Mouse (Mus musculus): ENCODE measurements at regions not wholly inside any gene's neighbourhood (a gene's known extent, or its start where the extent isn't known, plus 50 kb on each side); places are given as distances from the start of the nearest gene placed in this dataset.

DNA sequence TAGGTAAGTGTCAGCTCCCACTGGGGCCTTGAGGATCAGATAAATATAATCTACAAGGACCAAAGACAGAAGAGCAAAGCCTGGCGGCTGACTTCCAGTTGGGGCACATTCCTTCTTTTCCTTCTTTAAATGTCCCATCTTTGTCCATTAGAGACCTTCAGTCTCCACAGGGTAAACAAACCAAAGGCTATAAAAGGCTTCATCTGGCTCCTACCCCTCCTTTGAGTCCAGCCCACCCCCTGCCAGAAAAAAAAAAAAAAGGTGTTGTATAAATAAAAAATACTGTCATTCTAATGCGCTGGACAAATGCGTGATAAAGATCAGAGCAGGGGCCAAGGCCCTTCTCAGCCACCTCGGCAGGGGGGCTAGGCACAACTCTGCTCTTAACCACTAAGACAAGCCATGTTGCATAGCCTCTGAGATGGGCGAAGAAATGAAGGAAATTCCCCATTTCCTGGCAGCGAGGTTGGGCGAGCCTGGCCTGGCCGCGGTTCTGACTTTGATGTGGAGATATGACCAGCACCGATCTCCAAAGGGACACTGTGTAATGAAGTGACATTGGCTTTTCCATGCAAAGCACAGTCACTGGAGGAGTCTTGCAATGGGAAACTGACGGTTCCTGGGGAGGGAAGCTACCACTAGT is 492.0 kb downstream of the Med13l start:
- 66% methylated on average over 11 of the region's 11 CpGs for WGBS
- Histone ChIP-seq H3K9me3 (no peaks in the 10 kb centered on the region), H3K36me3 (no peaks in the 10 kb centered on the region), H3K4me3 (no peak overlapping the region), H3K4me2 (no peak overlapping the region), H3K27ac (replicated peaks) (no peak overlapping the region), H3K4me1 (replicated peaks) (peaks cover 7% of the 10 kb centered on the region), H3K27me3 (no peaks in the 10 kb centered on the region), H3K9ac (no peak overlapping the region)
- ATAC-seq (ENCODE audit: low FRiP score, low read depth): no peak

DNA sequence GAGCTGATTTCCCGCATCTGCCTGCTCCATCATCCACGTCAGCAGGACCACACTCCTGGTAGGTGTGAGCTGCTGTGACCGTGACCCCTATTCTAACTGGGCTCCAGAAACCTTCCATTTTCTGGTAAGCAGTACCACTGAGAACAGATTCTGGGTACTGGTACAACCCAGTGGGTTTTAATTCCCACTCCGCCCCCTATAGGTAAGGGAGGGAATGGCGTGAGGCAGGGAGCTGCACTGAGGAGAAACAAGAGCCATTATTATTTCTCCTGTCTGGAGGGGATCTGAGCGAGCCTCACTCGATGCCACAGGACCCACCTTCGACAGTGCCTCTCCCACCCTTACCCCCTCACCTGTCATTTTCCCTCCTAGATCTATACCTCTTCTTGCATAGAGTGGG is 493.3 kb downstream of the Med13l start:
- no peak for ATAC-seq (ENCODE audit: low FRiP score, low read depth)
- Histone ChIP-seq H3K4me3 (no peak overlapping the region), H3K27ac (replicated peaks) (no peak overlapping the region), H3K9ac (no peak overlapping the region), H3K4me2 (no peak overlapping the region), H3K4me1 (replicated peaks) (peaks cover 7% of the 10 kb centered on the region), H3K36me3 (no peaks in the 10 kb centered on the region), H3K27me3 (peaks cover 4% of the 10 kb centered on the region; the same call in 1 of the 2 replicates), H3K9me3 (no peaks in the 10 kb centered on the region)
- WGBS: 86% methylated on average over 8 of the region's 8 CpGs

DNA sequence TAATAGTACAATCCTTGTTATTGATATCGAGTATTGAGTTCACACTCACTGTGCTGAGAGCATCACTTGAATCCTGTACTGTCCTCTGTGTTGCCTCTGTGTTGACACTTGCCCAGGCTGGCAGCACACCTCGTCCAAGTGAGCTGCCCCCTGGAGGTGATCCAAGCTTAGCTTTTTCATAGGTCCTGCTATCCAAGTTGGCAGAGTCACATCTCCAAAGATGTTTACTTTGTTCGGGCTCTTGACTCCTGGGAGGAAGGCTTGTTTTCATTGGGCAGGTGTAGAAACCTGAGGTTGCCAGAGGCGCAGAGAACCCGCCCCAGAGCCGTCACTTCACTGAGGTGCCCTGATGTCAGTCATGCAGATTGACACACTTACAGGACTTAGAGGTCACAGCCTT is 493.9 kb downstream of the Med13l start:
- Histone ChIP-seq H3K27ac (replicated peaks) (no peak overlapping the region), H3K4me2 (no peak overlapping the region), H3K4me1 (replicated peaks) (peaks cover 7% of the 10 kb centered on the region), H3K9me3 (no peaks in the 10 kb centered on the region), H3K9ac (no peak overlapping the region), H3K27me3 (peaks cover 4% of the 10 kb centered on the region; the same call in 1 of the 2 replicates), H3K4me3 (no peak overlapping the region), H3K36me3 (no peaks in the 10 kb centered on the region)
- WGBS: 58% methylated on average over 6 of the region's 6 CpGs
- ATAC-seq (ENCODE audit: low FRiP score, low read depth): no peak

DNA sequence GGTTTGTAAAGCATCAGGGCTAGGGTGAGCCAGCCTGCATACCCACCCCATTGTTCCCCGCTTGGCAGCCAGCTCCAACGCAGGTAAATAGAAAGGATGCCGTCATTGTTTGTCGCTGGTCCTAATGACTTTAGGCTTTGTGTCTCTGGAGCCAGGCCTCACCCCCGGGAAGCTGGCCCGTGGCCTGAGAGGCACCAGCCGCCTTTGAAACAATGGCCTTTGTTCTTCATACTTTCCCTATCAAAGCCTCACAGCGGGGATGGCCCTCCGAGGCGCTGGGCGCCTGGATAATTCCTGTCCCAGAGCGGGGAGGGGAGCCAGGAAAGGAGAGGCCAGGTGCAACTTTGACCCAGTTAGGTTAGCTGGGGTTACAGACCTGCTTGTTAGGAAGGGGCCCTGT is 495.0 kb downstream of the Med13l start:
- Histone ChIP-seq H3K9ac (no peak overlapping the region), H3K4me3 (no peak overlapping the region), H3K9me3 (no peaks in the 10 kb centered on the region), H3K4me2 (no peak overlapping the region), H3K27ac (replicated peaks) (no peak overlapping the region), H3K27me3 (peaks cover 4% of the 10 kb centered on the region; the same call in 1 of the 2 replicates), H3K36me3 (no peaks in the 10 kb centered on the region), H3K4me1 (replicated peaks) (peaks cover 7% of the 10 kb centered on the region)
- ATAC-seq (ENCODE audit: low FRiP score, low read depth): no peak
- WGBS: 8% methylated on average over 12 of the region's 12 CpGs

DNA sequence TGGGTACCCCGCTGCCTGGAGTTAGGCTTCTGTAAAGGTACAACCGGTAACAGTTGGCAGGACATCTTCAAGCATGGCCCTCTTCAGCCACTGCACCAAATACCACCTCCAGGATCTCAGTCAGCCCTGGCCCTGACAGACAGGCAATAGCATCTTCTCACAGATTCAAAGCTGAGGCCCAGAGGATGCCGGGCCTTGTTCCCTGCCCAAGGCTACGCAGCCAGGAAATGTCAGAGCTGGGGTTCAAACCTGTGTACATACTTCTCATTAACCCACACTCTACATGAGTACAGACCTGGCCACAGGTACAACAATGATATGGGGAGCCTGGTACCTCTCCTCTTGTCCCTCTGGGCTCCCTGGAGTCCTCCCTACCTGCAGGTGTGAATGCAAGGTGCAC is 497.3 kb downstream of the Med13l start:
- H3K4me2 ChIP-seq: no peak overlapping the region
- peaks cover 7% of the 10 kb centered on the region for H3K4me1 ChIP-seq (replicated peaks)
- no peaks in the 10 kb centered on the region for H3K36me3 ChIP-seq
- no peaks in the 10 kb centered on the region for H3K9me3 ChIP-seq
- H3K9ac ChIP-seq: no peak overlapping the region
- WGBS: 87% methylated on average over 4 of the region's 4 CpGs
- no peak overlapping the region for H3K4me3 ChIP-seq
- no peak overlapping the region for H3K27ac ChIP-seq (replicated peaks)
- peaks cover 4% of the 10 kb centered on the region; the same call in 1 of the 2 replicates for H3K27me3 ChIP-seq
- ATAC-seq (ENCODE audit: low FRiP score, low read depth): no peak

DNA sequence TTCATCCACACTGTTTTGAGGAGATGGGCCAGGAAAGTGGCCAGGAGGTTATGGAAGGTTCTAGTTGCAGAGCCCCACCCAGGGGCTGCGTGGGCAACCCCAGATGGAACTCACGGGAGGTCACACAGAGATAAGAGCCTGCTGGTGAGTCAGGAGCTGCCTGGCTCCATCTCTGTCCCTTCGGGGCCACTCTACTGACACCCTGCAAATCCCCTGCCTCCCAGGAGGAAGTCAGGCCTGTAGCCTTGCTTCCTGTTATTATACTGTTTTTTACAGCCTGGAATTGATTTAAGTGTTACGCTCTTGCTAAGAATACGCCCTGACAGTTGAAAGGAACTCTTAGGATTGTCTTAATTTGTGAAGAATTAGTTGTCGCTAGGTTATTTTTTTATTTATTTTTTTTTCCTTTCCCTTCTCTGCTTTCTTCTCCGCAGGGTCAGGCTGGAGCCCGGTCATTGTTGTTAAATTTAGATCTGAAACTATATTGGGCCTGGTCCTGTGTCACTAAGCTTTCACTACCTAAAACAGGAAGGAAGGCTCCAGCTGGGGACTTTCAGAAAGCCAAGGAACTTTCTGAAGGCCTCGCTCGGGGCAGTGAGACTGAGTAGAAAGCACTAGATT is 497.9 kb downstream of the Med13l start:
- H3K4me1 ChIP-seq (replicated peaks): peaks cover 7% of the 10 kb centered on the region
- H3K36me3 ChIP-seq: no peaks in the 10 kb centered on the region
- 68% methylated on average over 10 of the region's 10 CpGs for WGBS
- H3K9ac ChIP-seq: no peak overlapping the region
- H3K9me3 ChIP-seq: no peaks in the 10 kb centered on the region
- ATAC-seq (ENCODE audit: low FRiP score, low read depth): no peak
- H3K27me3 ChIP-seq: peaks cover 4% of the 10 kb centered on the region; the same call in 1 of the 2 replicates
- no peak overlapping the region for H3K4me3 ChIP-seq
- H3K27ac ChIP-seq (replicated peaks): no peak overlapping the region
- no peak overlapping the region for H3K4me2 ChIP-seq

DNA sequence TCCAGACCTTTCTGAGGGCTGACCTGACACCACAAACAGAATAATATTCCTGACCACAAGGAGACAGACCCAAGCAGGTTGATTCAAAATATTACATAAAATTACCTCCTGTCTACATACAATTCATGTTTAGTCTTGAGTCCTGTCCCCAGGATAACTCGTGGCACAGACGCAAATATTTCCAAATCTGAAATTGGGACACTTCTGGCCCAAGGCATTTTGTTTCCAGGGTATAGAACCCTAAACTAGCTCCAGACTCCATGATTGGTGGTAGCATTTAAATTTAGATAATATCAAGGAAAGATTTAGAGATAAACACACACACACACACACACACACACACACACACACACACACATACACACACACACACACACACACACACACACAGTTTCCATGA is 498.7 kb downstream of the Med13l start:
- Histone ChIP-seq H3K36me3 (no peaks in the 10 kb centered on the region), H3K9me3 (no peaks in the 10 kb centered on the region), H3K27me3 (peaks cover 4% of the 10 kb centered on the region; the same call in 1 of the 2 replicates), H3K4me1 (replicated peaks) (peaks cover 7% of the 10 kb centered on the region), H3K4me2 (no peak overlapping the region), H3K27ac (replicated peaks) (no peak overlapping the region), H3K9ac (no peak overlapping the region), H3K4me3 (no peak overlapping the region)
- ATAC-seq (ENCODE audit: low FRiP score, low read depth): no peak
- WGBS: 94% methylated on average over 2 of the region's 2 CpGs

DNA sequence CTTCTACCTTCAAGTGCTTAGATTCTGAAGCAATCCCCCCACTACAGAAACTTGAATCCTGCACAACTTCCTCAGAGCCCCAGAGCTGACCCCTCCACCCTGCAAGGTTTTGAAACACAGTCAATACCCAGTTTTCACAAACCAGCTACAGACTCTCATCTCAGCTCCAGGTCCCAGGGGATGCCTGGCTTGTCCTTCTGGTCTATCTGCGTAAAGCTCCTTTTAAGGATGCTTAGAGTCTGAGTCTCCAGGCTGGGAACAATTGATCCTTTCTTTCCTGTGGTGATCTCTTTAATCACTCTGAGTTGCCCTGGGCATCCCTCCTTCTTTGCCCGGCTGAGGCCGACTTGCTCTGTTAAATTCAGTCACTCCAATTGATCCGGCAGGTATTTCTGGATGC is 500.4 kb downstream of the Med13l start:
- Histone ChIP-seq H3K4me2 (no peak overlapping the region), H3K4me3 (no peak overlapping the region), H3K9me3 (no peaks in the 10 kb centered on the region), H3K4me1 (replicated peaks) (no peaks in the 10 kb centered on the region), H3K9ac (no peak overlapping the region), H3K27ac (replicated peaks) (no peak overlapping the region), H3K36me3 (no peaks in the 10 kb centered on the region), H3K27me3 (peaks cover 4% of the 10 kb centered on the region; the same call in 1 of the 2 replicates)
- ATAC-seq (ENCODE audit: low FRiP score, low read depth): no peak
- 25% methylated on average over 4 of the region's 4 CpGs for WGBS

DNA sequence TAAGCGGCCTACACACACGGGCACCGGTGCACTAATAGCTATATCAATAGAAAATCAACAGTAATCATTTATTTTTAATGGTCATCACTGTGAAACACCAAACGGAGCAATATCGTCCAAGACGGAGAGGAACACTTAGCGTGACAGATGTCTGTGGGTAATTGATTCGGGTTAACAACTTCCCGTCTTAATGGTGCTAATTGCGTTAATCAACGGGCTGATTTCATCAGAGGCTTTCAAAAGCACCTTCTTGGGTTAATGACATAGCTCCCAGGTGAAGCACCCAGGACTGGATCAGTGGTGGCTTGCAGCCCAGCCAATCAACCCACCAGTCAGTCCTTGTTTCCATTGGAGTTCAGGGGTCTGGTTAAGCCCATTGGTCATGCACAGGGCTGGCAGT is 502.0 kb downstream of the Med13l start:
- Histone ChIP-seq H3K4me3 (no peak overlapping the region), H3K9me3 (no peaks in the 10 kb centered on the region), H3K4me2 (no peak overlapping the region), H3K27ac (replicated peaks) (no peak overlapping the region), H3K27me3 (peaks cover 4% of the 10 kb centered on the region; the same call in 1 of the 2 replicates), H3K36me3 (no peaks in the 10 kb centered on the region), H3K4me1 (replicated peaks) (no peaks in the 10 kb centered on the region), H3K9ac (no peak overlapping the region)
- WGBS: 70% methylated on average over 11 of the region's 11 CpGs
- ATAC-seq (ENCODE audit: low FRiP score, low read depth): no peak

DNA sequence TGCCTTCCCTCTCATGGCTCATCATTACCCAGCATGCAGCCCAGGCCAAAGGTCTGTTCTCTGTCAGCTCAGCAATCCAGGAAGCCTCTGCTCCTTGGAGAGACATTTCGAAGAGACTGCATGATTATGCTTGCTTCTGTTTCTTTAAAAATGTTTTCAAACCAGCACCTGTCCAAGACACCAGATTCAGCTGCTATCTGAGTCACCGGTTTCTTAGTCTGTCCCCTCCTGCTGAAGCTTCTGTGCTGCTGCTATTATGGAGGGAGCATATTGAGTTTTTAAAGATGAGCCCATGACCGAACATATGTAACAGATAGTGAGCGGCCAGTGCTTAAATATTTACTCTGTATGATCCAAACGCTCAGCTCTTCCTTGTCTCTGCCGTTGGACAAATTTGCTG is 506.2 kb downstream of the Med13l start:
- no peak overlapping the region for H3K4me2 ChIP-seq
- no peak for ATAC-seq (ENCODE audit: low FRiP score, low read depth)
- H3K9me3 ChIP-seq: no peaks in the 10 kb centered on the region
- no peaks in the 10 kb centered on the region for H3K27me3 ChIP-seq
- H3K36me3 ChIP-seq: no peaks in the 10 kb centered on the region
- 82% methylated on average over 6 of the region's 6 CpGs for WGBS
- no peaks in the 10 kb centered on the region for H3K4me1 ChIP-seq (replicated peaks)
- H3K4me3 ChIP-seq: no peak overlapping the region
- no peak overlapping the region for H3K27ac ChIP-seq (replicated peaks)
- no peak overlapping the region for H3K9ac ChIP-seq

DNA sequence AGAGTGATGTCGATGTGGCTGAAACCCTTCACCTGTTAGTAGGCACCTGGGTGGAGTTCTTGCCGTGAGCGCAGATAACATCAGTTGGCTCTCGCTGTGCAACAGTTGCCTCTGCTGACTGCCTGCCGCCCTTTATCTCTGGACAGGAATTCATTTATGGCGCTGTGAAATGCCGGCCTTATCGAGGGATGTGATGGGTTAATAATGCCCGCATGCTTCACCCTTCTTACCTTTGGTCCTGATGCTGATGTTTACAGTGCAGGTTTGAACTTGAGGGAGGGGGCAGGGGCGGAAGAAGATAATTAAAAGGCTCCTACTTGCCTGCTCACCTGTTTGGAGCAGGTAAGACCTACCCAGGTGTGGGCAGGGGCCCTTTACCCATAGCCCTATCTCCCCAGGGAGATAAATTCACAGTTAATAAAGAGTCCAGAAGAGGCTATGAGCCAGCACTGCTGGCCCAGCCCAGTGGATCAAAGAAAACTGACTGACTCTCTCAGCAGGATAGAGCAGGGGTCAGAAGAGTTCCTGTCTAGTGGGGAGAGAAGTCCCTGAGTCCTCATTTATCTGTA is 509.4 kb downstream of the Med13l start:
- H3K4me2 ChIP-seq: no peak overlapping the region
- no peaks in the 10 kb centered on the region for H3K27me3 ChIP-seq
- WGBS: 85% methylated on average over 10 of the region's 10 CpGs
- no peak overlapping the region for H3K27ac ChIP-seq (replicated peaks)
- no peak for ATAC-seq (ENCODE audit: low FRiP score, low read depth)
- H3K4me1 ChIP-seq (replicated peaks): no peaks in the 10 kb centered on the region
- H3K36me3 ChIP-seq: no peaks in the 10 kb centered on the region
- no peak overlapping the region for H3K9ac ChIP-seq
- H3K4me3 ChIP-seq: no peak overlapping the region
- H3K9me3 ChIP-seq: no peaks in the 10 kb centered on the region

DNA sequence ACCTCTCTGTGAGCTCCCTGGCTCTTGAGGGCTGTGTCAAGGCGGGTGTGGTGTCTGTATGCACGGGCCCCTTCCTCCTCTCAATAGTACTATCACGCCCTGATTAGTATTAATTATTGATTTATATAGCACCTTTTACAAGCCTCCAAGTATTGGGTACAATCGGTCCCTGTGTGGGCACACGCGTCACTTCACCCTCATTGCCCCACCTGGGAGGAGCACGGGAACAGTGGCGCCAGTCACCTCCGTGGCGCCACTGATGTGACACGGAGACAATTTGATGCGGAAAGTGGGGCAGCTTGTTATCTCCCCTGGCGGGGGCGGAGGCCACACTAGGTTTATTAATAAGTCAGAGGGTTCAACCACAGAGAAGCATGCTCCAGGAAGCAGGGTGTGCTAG is 512.2 kb downstream of the Med13l start:
- no peak for ATAC-seq (ENCODE audit: low FRiP score, low read depth)
- Histone ChIP-seq H3K4me1 (replicated peaks) (no peaks in the 10 kb centered on the region), H3K9ac (no peak overlapping the region), H3K4me3 (no peak overlapping the region), H3K27ac (replicated peaks) (no peak overlapping the region), H3K27me3 (no peaks in the 10 kb centered on the region), H3K9me3 (no peaks in the 10 kb centered on the region), H3K36me3 (no peaks in the 10 kb centered on the region), H3K4me2 (no peak overlapping the region)
- 96% methylated on average over 14 of the region's 14 CpGs for WGBS
